Mouse (Mus musculus): Measurements from ENCODE around the gene Cdhr3. TPM values are rescaled to one million over a fixed set of nuclear protein-coding genes. Genes with fewer than 3 reads are reported as not detected.

Gene Cdhr3
- total and polyA plus RNA-seq, 3 experiments = 0.09 to 1.3 TPM; not detected in 1

DNA sequence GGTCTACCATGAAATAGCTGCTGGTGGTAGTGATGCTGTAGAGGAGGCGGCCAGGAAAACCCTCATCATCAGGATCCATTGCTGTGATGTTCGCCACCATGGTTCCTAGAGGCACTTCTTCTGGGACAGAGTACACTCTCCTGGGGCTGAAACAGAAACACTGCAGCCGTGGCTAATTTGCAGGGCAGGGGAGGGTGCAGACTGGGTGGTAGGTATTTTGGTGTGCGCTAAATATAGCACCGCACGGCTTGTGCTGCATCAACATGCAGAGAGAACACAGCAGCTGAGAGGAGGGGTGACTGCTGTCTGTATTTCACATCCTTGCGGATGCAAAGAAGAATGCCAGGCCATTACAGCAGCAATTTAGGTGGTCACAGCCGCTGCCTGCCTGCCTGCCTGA lies 31.0 kb downstream of the Cdhr3 start:
- Histone ChIP-seq H3K36me3 (replicated peaks in 1 of 2; ENCODE audit: control insufficient read depth in 1 of 2, insufficient read depth in 1 of 2, low read length in 1 of 2) (no peaks in the 10 kb centered on the region), H3K9ac (ENCODE audit: insufficient read depth, low read depth) (peak overlapping the region; percentile 14; the same call in 1 of the 2 replicates), H3K4me2 (ENCODE audit: insufficient read depth, low read depth, poor library complexity, severe bottlenecking) (peak overlapping the region; percentile 74), H3K27me3 (replicated peaks) (no peaks in the 10 kb centered on the region), H3K27ac (ENCODE audit: insufficient read depth, low read depth) (peak overlapping the region; percentile 69), H3K4me3 (replicated peaks in 1 of 3; ENCODE audit: low read depth in 2 of 3, low read length in 2 of 3, poor library complexity in 1 of 3) (peak overlapping the region; percentile 10 to 40 (median 36)), H3K79me2 (replicated peaks; ENCODE audit: control insufficient read depth, extremely low read depth, insufficient read depth, poor library complexity, severe bottlenecking) (no peaks in the 10 kb centered on the region), H3K4me1 (ENCODE audit: control insufficient read depth in 1 of 2, insufficient read depth in 2 of 2) (peaks cover 14 to 58% of the 10 kb centered on the region in 2 experiments), H3K9me3 (replicated peaks; ENCODE audit: low read length) (peaks cover 7% of the 10 kb centered on the region)
- DNase-seq (ENCODE audit: extremely low read depth) = peak; percentile 53
- in situ Hi-C loops (cut with MboI; ENCODE audit: low pct_ligation_motif_present, low pct_unique_long_range_greater_than_20kb, low sequenced_read_pairs) (no loop called here), dilution Hi-C loops (cut with MboI; ENCODE audit: extremely low pct_ligation_motif_present, extremely low pct_unique_long_range_greater_than_20kb, low sequenced_read_pairs) (no loop called here)
- TF ChIP-seq ETS1 (conservative IDR thresholded peaks at IDR 0.05; ENCODE audit: low read depth, low read length) (peak; percentile 39; the same call in 1 of the 2 replicates), CTCF (conservative IDR thresholded peaks at IDR 0.05 in 1 of 2, IDR thresholded peaks at IDR 0.05 in 1 of 2; ENCODE audit: low read depth in 2 of 2, low read length in 2 of 2) (no peak), IRF4 (IDR thresholded peaks at IDR 0.05; ENCODE audit: low read depth, low read length) (peak; percentile 52; the same call in 1 of the 2 replicates), MEF2A (IDR thresholded peaks at IDR 0.05; ENCODE audit: borderline replicate concordance, low read depth, low read length) (peak; percentile 96), JUND (conservative IDR thresholded peaks at IDR 0.05; ENCODE audit: low read depth, low read length) (no peak), EP300 (IDR thresholded peaks at IDR 0.05; ENCODE audit: low read length) (peak; percentile 34), BHLHE40 (IDR thresholded peaks at IDR 0.05; ENCODE audit: low read depth, low read length) (peak; percentile 62)

GRCm38 (mm10) chr12:33057231-33058048 lies 35.2 kb downstream of the Cdhr3 start:
- no peak for DNase-seq (ENCODE audit: extremely low read depth)
- H3K4me3 ChIP-seq (replicated peaks in 1 of 3; ENCODE audit: low read depth in 2 of 3, low read length in 2 of 3, poor library complexity in 1 of 3) = no peak overlapping the region

GRCm38 (mm10) chr12:33056574-33056973 lies 36.1 kb downstream of the Cdhr3 start:
- Histone ChIP-seq H3K4me2 (ENCODE audit: insufficient read depth, low read depth, poor library complexity, severe bottlenecking) (no peak overlapping the region), H3K36me3 (replicated peaks in 1 of 2; ENCODE audit: control insufficient read depth in 1 of 2, insufficient read depth in 1 of 2, low read length in 1 of 2) (no peaks in the 10 kb centered on the region), H3K9ac (ENCODE audit: insufficient read depth, low read depth) (no peak overlapping the region), H3K79me2 (replicated peaks; ENCODE audit: control insufficient read depth, extremely low read depth, insufficient read depth, poor library complexity, severe bottlenecking) (no peaks in the 10 kb centered on the region), H3K27me3 (replicated peaks) (no peaks in the 10 kb centered on the region), H3K9me3 (replicated peaks; ENCODE audit: low read length) (no peaks in the 10 kb centered on the region), H3K4me1 (ENCODE audit: control insufficient read depth in 1 of 2, insufficient read depth in 2 of 2) (peaks cover 5 to 34% of the 10 kb centered on the region in 2 experiments), H3K4me3 (replicated peaks in 1 of 3; ENCODE audit: low read depth in 2 of 3, low read length in 2 of 3, poor library complexity in 1 of 3) (no peak overlapping the region), H3K27ac (ENCODE audit: insufficient read depth, low read depth) (no peak overlapping the region)
- TF ChIP-seq ELF1 (IDR thresholded peaks at IDR 0.05; ENCODE audit: low read depth, low read length) (no peak), KAT2A (IDR thresholded peaks at IDR 0.05; ENCODE audit: insufficient replicate concordance, low read length) (no peak), ETS1 (conservative IDR thresholded peaks at IDR 0.05; ENCODE audit: low read depth, low read length) (no peak), EP300 (IDR thresholded peaks at IDR 0.05; ENCODE audit: low read length) (no peak), RAD21 (IDR thresholded peaks at IDR 0.05; ENCODE audit: low read depth, low read length) (no peak), IRF4 (IDR thresholded peaks at IDR 0.05; ENCODE audit: low read depth, low read length) (no peak), ZC3H11A (IDR thresholded peaks at IDR 0.05; ENCODE audit: low read depth, low read length) (no peak), TBP (conservative IDR thresholded peaks at IDR 0.05; ENCODE audit: low read depth, low read length) (no peak), NRF1 (IDR thresholded peaks at IDR 0.05; ENCODE audit: low read depth, low read length) (no peak), MXI1 (IDR thresholded peaks at IDR 0.05; ENCODE audit: low read depth, low read length) (no peak), CHD2 (IDR thresholded peaks at IDR 0.05; ENCODE audit: low read length) (no peak), GABPA (IDR thresholded peaks at IDR 0.05; ENCODE audit: insufficient replicate concordance, low read depth, low read length) (no peak), ZKSCAN1 (IDR thresholded peaks at IDR 0.05; ENCODE audit: borderline replicate concordance, low read depth, low read length) (no peak), MAFK (IDR thresholded peaks at IDR 0.05; ENCODE audit: insufficient replicate concordance, low read length) (no peak)
- in situ Hi-C loops (cut with MboI; ENCODE audit: low pct_ligation_motif_present, low pct_unique_long_range_greater_than_20kb, low sequenced_read_pairs) = no loop called here
- no peak for DNase-seq (ENCODE audit: extremely low read depth)
- dilution Hi-C loops (cut with MboI; ENCODE audit: extremely low pct_ligation_motif_present, extremely low pct_unique_long_range_greater_than_20kb, low sequenced_read_pairs) = no loop called here

More at GRCm38 (mm10) chr12:33057231-33058048, 35.2 kb downstream of the Cdhr3 start:
- Histone ChIP-seq H3K4me2 (ENCODE audit: insufficient read depth, low read depth, poor library complexity, severe bottlenecking) (no peak overlapping the region), H3K4me1 (ENCODE audit: control insufficient read depth in 1 of 2, insufficient read depth in 2 of 2) (peaks cover 8 to 33% of the 10 kb centered on the region in 2 experiments), H3K27ac (ENCODE audit: insufficient read depth, low read depth) (no peak overlapping the region), H3K36me3 (replicated peaks in 1 of 2; ENCODE audit: control insufficient read depth in 1 of 2, insufficient read depth in 1 of 2, low read length in 1 of 2) (no peaks in the 10 kb centered on the region), H3K9me3 (replicated peaks; ENCODE audit: low read length) (no peaks in the 10 kb centered on the region), H3K9ac (ENCODE audit: insufficient read depth, low read depth) (no peak overlapping the region), H3K79me2 (replicated peaks; ENCODE audit: control insufficient read depth, extremely low read depth, insufficient read depth, poor library complexity, severe bottlenecking) (no peaks in the 10 kb centered on the region), H3K27me3 (replicated peaks) (no peaks in the 10 kb centered on the region)
- dilution Hi-C loops (cut with MboI; ENCODE audit: extremely low pct_ligation_motif_present, extremely low pct_unique_long_range_greater_than_20kb, low sequenced_read_pairs) (no loop called here), in situ Hi-C loops (cut with MboI; ENCODE audit: low pct_ligation_motif_present, low pct_unique_long_range_greater_than_20kb, low sequenced_read_pairs) (no loop called here)
- TF ChIP-seq TBP (conservative IDR thresholded peaks at IDR 0.05; ENCODE audit: low read depth, low read length) = no peak
- TF ChIP-seq MAX (IDR thresholded peaks at IDR 0.05; ENCODE audit: low read length) = no peak
- TF ChIP-seq RAD21 (IDR thresholded peaks at IDR 0.05; ENCODE audit: low read depth, low read length) = peak; percentile 9
- no peak for TF ChIP-seq USF1 (IDR thresholded peaks at IDR 0.05; ENCODE audit: low read depth, low read length)
- TF ChIP-seq JUND (conservative IDR thresholded peaks at IDR 0.05; ENCODE audit: low read depth, low read length) = no peak
- no peak for TF ChIP-seq POLR2AphosphoS2 (IDR thresholded peaks at IDR 0.05; ENCODE audit: low read depth, low read length)
- peak in 1 of 2 experiments; percentile 18; a peak in 2 of 4 replicates for TF ChIP-seq CTCF (conservative IDR thresholded peaks at IDR 0.05 in 1 of 2, IDR thresholded peaks at IDR 0.05 in 1 of 2; ENCODE audit: low read depth in 2 of 2, low read length in 2 of 2)
- TF ChIP-seq USF2 (conservative IDR thresholded peaks at IDR 0.05; ENCODE audit: low read depth, low read length) = no peak
- no peak for TF ChIP-seq E2F4 (IDR thresholded peaks at IDR 0.05; ENCODE audit: insufficient replicate concordance, low read depth, low read length)

All from CH12.LX (cell line).